Mouse (Mus musculus) bone marrow, adult 2 months (tissue): ENCODE results near the gene Kif28. TPM values are rescaled to one million over a fixed set of nuclear protein-coding genes. Genes with fewer than 3 reads are reported as not detected.
"Not testable (repeated sequence)": the region's sequence is repeated elsewhere in the genome, so short reads cannot be mapped to it uniquely, and the experiment has no call there.

ENCODE experiments used
- H3K27ac ChIP-seq: fragments of 200-500 bp; 2 replicates; pipeline ENCODE4 v1.5.1; 2012; ENCODE audit warnings: low read depth, mild to moderate bottlenecking, control low read depth, inconsistent platforms, low read length; ENCODE audit not compliant: control insufficient read depth, poor library complexity, insufficient read depth
- H3K4me1 ChIP-seq: fragments of 200-500 bp; 2 replicates; pipeline ENCODE4 v1.6.1; 2011; ENCODE audit warnings: low read length; ENCODE audit not compliant: control insufficient read depth, insufficient read depth
- H3K4me3 ChIP-seq: fragments of 200-500 bp; replicated peaks from 2 replicates; pipeline ENCODE3; 2011; ENCODE audit warnings: mild to moderate bottlenecking, low read depth, low read length, control low read depth; ENCODE audit not compliant: control insufficient read depth
- CTCF ChIP-seq: fragments of 200-500 bp; IDR thresholded peaks from 2 replicates; pipeline ENCODE4 v1.5.1; 2011; ENCODE audit warnings: low read length, control low read depth; ENCODE audit not compliant: control insufficient read depth, insufficient read depth
- POLR2A ChIP-seq: fragments of 200-500 bp; IDR thresholded peaks from 2 replicates; pipeline ENCODE4 v1.6.1; 2011; ENCODE audit warnings: low read depth, mild to moderate bottlenecking, control low read depth, low read length, borderline replicate concordance; ENCODE audit not compliant: control insufficient read depth
- WGBS: fragments of 180-500 bp; shearing (Covaris S2); methylation state at CpG from one replicate; pipeline ENCODE4 v1.1.7; 2018; 5-methylcytosine and 5-hydroxymethylcytosine counted together
- polyA plus RNA-seq: library from polyadenylated mRNA; stranded (reverse); fragments of >200 nt; gene quantifications from 2 replicates; pipeline ENCODE4 v1.2.4, GENCODE M21; 2011; ENCODE audit warnings: low replicate concordance; ENCODE audit not compliant: missing spikeins, insufficient read depth, insufficient read length

Gene Kif28
- polyA plus RNA-seq, 1 experiment: not detected

DNA sequence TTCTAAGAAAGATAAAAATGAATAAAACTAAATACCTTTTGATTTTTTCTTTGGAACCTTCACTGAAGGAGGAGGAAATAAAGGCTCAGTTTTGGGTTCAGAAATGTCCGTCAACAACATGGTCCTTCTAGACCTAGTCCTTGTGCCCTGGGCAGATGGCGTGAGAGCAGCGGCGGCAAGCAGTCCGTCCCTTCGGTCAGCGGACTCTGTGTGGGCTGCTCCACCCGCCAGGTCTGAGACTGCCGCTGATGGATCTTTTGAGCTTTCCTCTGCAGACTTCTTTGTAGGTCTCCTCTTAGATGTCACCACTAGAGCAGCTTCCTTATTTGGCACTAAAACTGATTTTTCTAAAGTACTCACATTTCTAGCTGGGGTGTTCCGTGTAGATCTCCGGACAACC lies 7.2 kb upstream of the Kif28 start:
- Histone ChIP-seq H3K4me1 (no peaks in the 10 kb centered on the region), H3K4me3 (no peak overlapping the region), H3K27ac (no peak overlapping the region)
- TF ChIP-seq POLR2A (no peak), CTCF (no peak)
- WGBS: 95% methylated on average over 11 of the region's 11 CpGs

DNA sequence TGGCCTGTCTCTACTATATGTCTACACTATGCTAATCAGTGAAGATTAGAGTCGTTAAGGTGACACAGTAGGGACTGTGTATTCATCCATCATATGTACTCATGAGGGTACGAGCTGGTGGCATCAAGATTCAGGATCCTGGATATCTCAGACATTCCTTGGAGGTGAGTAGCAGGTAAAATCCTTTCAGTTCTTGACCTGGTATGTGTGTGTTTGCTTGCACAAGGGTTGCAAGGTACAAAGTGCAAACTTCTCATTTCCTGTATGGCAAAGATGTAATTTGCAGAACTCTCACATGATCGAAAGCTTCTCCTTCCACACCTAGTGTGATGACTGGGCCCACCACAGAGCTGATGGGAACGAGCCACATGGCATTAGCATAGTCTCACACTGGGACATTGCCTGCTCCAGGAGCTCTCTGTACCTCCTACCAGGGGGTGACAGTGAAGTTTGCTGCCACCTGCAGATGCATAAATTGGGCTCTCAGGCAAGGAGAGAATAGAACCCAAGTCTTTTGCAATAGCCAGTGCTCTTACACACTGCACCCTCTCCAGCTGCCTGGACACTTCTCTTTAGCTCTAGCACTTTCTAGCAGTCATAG lies 1.4 kb downstream of the Kif28 start:
- Histone ChIP-seq H3K27ac (no peak overlapping the region), H3K4me1 (peaks cover 1% of the 10 kb centered on the region; the same call in 1 of the 2 replicates), H3K4me3 (no peak overlapping the region)
- TF ChIP-seq POLR2A (no peak), CTCF (no peak)
- WGBS: 72% methylated on average over 4 of the region's 4 CpGs

DNA sequence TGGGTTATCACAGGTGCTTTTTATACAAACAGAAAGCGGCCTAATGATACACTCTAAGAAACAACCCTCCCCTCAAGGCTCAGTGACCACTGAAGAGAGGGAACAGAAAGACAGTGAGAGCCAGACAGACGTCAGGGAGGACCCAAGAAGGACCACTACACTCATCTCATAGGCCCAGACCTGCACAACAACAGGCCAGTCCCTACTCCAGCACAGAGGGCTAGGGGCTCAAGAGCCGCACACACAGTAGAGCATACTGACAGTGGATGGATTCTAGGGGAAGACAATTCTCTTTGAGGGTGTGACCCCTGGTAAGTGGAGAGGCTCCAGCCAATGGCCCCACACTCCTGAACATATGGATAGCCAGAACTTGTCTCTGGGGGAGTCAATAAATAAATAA lies 8.6 kb downstream of the Kif28 start:
- WGBS: 88% methylated on average over 3 of the region's 3 CpGs
- no peak overlapping the region for H3K27ac ChIP-seq
- no peaks in the 10 kb centered on the region; the same call in 1 of the 2 replicates for H3K4me1 ChIP-seq
- H3K4me3 ChIP-seq: no peak overlapping the region
- TF ChIP-seq CTCF (no peak), POLR2A (no peak)

DNA sequence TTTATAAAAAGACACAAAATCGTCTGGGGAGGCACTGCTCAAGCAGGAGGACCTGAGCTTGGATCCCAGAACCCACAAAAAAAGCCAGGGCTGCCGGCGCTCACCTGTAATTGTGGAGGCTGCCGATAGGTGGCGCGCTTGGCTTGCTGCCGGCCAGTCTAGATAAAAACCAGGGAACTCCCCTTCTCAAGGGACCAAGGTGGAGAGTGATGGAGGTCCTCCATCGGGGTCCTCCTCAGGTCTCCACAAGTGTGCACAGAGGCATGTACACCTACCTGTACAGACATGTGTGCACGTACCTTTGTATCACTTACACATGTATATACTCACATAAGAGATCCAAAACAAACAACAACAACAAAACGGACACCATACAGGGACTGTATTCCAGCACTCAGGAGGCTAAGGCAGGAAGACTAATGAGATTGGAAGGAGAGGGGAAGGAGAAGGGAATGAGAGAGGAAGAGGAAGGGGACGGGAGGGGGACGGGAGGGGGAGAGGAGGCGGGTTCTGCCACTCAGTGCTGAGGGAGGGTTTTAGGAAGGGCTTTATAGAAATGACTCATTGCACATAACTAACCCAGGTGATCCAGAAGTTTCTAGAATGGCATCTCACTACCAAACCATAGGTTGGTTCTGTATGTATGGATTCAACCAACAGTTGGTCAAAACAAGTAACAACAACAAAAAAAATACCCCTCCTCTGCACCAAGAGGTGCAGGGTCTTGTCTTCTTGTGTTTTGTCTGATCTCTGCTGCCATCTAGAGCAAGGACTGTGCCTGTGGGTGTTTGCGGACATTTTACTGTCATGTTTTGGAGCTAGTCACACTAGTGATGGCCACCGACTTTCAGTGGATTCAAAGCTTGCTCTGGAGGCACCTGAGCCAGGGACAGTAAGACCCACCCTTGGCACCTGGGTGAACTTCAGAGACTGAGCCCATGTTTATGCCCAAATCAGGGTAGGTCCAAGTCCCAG lies 10.3 kb downstream of the Kif28 start:
- peak; percentile 79 for TF ChIP-seq CTCF
- no peak for TF ChIP-seq POLR2A

DNA sequence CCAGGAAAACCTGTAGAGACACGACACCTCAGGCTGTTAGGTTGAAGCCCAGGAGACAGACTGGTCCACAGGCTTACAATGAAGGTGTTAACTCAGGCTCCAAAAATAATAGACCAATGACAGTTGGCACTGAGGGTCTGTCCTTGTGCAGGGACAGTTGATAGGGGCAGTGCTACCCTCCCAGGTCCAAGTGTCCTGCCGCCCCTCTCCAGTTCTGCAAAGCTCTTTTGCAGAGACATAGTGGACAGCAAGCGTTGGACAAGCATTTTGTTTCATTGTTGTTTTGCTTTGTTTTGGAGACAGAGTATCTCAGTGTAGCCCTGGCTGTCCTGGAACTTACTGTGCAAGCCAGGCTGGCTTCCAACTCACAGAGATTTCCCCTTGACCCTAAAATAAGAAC lies 13.7 kb downstream of the Kif28 start:
- no peak overlapping the region for H3K27ac ChIP-seq
- H3K4me3 ChIP-seq: no peak overlapping the region
- TF ChIP-seq CTCF: no peak
- no peak for TF ChIP-seq POLR2A
- WGBS: 85% methylated on average over 3 of the region's 3 CpGs
- no peaks in the 10 kb centered on the region; the same call in 1 of the 2 replicates for H3K4me1 ChIP-seq

More for the DNA sequence above, 10.3 kb downstream of the Kif28 start:
- Histone ChIP-seq H3K4me3 (no peak overlapping the region), H3K27ac (no peak overlapping the region), H3K4me1 (no peaks in the 10 kb centered on the region; the same call in 1 of the 2 replicates)
- 25% methylated on average over 15 of the region's 15 CpGs for whole genome bisulfite sequencing

DNA sequence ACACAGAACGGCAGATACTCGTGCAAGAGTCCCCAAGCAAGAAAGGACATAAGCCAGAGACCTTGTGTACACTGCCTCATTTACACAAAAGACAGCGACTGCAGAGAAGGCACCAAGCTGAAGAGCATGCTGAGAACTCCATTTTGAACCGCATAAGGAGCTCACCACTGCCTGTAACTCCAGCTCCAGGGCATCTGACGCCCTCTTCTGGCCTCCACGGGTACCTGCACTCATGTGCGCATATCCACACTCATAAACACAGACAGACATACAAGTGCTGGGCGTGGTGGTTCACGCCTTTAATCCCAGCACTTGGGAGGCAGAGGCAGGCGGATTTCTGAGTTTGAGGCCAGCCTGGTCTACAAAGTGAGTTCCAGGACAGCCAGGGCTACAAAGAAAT lies 16.4 kb downstream of the Kif28 start:
- 84% methylated on average over 10 of the region's 10 CpGs for WGBS
- TF ChIP-seq CTCF (no peak), POLR2A (no peak)
- H3K4me3 ChIP-seq: no peak overlapping the region
- H3K4me1 ChIP-seq: no peaks in the 10 kb centered on the region
- no peak overlapping the region for H3K27ac ChIP-seq

DNA sequence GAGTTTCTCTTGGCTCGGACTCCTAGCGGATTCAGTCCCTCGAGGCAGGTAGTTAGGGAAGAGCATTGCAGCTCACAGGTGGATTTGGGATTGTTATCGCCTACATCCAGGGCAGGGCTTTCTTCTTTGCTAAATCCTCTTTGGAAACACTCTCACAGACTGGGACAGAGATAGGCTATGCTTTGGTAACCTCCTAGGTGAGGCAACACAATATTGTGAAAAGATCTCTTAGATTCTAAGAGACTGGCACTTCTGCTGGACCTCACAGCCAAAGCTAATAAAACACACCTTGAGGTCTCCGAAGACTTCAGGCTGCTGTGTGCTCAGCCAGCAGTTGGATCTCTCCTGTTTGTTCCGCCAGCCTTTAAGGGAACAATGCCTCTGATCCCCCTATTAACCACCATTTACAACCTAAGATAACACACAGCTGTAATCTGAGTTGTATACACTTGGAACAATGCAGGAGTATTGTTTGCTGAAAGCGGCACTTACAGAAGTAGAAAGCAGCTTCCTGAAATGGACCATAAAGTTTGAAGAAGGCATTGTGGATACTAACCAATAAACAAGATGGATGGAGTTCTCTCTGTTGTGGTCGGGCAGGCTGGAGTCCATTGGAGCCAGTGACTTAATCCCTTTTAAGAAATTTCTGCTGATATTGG lies 22.1 kb downstream of the Kif28 start:
- WGBS: 80% methylated on average over 8 of the region's 8 CpGs
- TF ChIP-seq POLR2A (no peak), CTCF (no peak)
- no peak overlapping the region for H3K4me3 ChIP-seq
- H3K27ac ChIP-seq: no peak overlapping the region
- H3K4me1 ChIP-seq: no peaks in the 10 kb centered on the region

DNA sequence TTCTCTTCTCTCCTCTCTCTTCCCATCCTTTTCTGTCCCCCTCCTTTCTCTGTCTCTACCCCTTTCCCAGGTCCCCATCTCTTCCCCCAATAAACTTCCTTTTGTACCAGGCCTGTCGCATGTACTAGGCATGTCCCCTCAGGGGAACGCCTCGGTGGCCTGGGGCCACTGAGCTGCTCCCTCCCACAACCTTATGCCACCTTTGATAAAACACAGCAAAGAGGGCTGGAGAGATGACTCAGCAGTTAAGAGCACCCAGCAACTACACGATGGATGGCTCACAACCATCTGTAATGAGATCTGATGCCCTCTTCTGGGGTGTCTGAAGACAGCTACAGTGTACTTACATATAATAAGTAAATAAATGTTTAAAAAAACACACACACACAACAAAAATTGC lies 29.3 kb downstream of the Kif28 start:
- no peak for TF ChIP-seq CTCF
- TF ChIP-seq POLR2A: no peak
- Histone ChIP-seq H3K27ac (no peak overlapping the region), H3K4me3 (no peak overlapping the region), H3K4me1 (no peaks in the 10 kb centered on the region)
- WGBS: 51% methylated on average over 4 of the region's 4 CpGs

DNA sequence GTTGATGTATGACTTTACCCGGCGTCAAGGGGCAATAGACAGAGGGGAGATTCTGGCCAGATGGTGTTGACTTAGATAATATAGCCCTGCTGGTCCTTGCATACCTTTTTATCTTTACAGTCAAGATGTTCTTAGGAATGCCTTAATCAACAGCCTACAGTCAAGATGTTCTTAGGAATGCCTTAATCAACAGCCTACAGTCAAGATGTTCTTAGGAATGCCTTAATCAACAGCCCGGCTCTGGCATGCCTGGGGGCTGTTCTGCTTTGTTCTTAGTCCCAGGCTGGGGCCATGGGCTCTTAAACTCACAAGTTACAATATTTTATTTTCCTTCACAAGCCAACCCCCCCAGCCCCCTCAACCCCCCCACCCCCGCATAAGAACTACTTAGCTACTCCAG lies 29.8 kb downstream of the Kif28 start:
- H3K27ac ChIP-seq, H3K4me3 ChIP-seq: not testable (repeated sequence)

More for the DNA sequence above, 29.8 kb downstream of the Kif28 start:
- H3K4me1 ChIP-seq: not testable (repeated sequence)
- 82% methylated on average over 4 of the region's 4 CpGs for WGBS
